Mouse (Mus musculus) heart, adult 2 months (tissue): ENCODE measurements around the gene Dtx3l. TPM values are rescaled to one million over a fixed set of nuclear protein-coding genes. Genes with fewer than 3 reads are reported as not detected.

ENCODE experiments used
- DNase-seq, 2 experiments: peaks; one replicate each; pipeline ENCODE4 v3.0.0; 2021
- H3K27ac ChIP-seq: fragments of 200-600 bp; 2 replicates; pipeline ENCODE4 v1.8.1; 2022
- H3K27me3 ChIP-seq: fragments of 200-500 bp; 2 replicates; pipeline ENCODE4 v1.6.1; 2012; ENCODE audit warnings: mild to moderate bottlenecking, low read length, inconsistent platforms, mixed read lengths; ENCODE audit not compliant: control insufficient read depth, insufficient read depth
- H3K36me3 ChIP-seq: fragments of 200-500 bp; 2 replicates; pipeline ENCODE4 v1.6.1; 2012; ENCODE audit warnings: low read length, inconsistent platforms; ENCODE audit not compliant: control insufficient read depth, insufficient read depth
- H3K4me1 ChIP-seq: fragments of 200-500 bp; 2 replicates; pipeline ENCODE4 v1.6.1; 2011; ENCODE audit warnings: low read length; ENCODE audit not compliant: control insufficient read depth, insufficient read depth
- H3K4me3 ChIP-seq: fragments of 200-600 bp; 2 replicates; pipeline ENCODE4 v1.8.1; 2022
- H3K79me2 ChIP-seq: fragments of 200-500 bp; replicated peaks from 2 replicates; pipeline ENCODE4 v1.6.1; 2012; ENCODE audit warnings: mild to moderate bottlenecking, inconsistent platforms, low read length, moderate library complexity, mixed read lengths; ENCODE audit not compliant: control insufficient read depth, insufficient read depth
- H3K9ac ChIP-seq: fragments of 200-500 bp; 2 replicates; pipeline ENCODE4 v1.6.1; 2012; ENCODE audit warnings: low read depth, mild to moderate bottlenecking, control low read depth, inconsistent platforms, low read length, mixed read lengths
- CTCF ChIP-seq: fragments of 200-600 bp; IDR thresholded peaks from 2 replicates; pipeline ENCODE4 v1.8.1; 2022; ENCODE audit warnings: antibody characterized with exemption, mild to moderate bottlenecking, moderate library complexity
- EP300 ChIP-seq: fragments of 200-500 bp; IDR thresholded peaks from 2 replicates; pipeline ENCODE4 v1.6.1; 2011; ENCODE audit warnings: low read depth, low read length, control low read depth; ENCODE audit not compliant: insufficient read depth
- POLR2A ChIP-seq: fragments of 200-500 bp; IDR thresholded peaks from 2 replicates; pipeline ENCODE4 v1.6.1; 2011; ENCODE audit warnings: mild to moderate bottlenecking, low read depth, low read length, control low read depth; ENCODE audit not compliant: insufficient read depth
- WGBS: fragments of 180-500 bp; shearing (Covaris S2); methylation state at CpG from one replicate; pipeline ENCODE4 v1.1.7; 2018; 5-methylcytosine and 5-hydroxymethylcytosine counted together
- intact Hi-C: fragments of 180-260 bp; cut with DNase I; formaldehyde crosslinking; loops from one replicate; pipeline ENCODE4 v1.15.1; 2025
- long read RNA-seq: library from polyadenylated mRNA; stranded (forward); transcript quantifications from one replicate; pipeline ENCODE4 v2.0.0, GENCODE M21; 2021
- polyA plus RNA-seq: library from polyadenylated mRNA; depleted of rRNA; stranded (reverse); fragments of >200 nt; gene quantifications from 2 replicates; pipeline ENCODE4 v1.2.3, GENCODE M21; 2012; rRNA removed
- total RNA-seq, 2 experiments: library from RNA; stranded (reverse); gene quantifications; 2 replicates each; pipeline ENCODE4 v1.2.3; 2021

The Dtx3l gene
- total RNA-seq (1 to 10 TPM; 8.6 to 8.9 TPM), polyA plus RNA-seq (5.9 and 8.9 TPM in 2 replicates)
- long read RNA-seq, full-length matches to known transcripts = 5 of 5 reads
- long read RNA-seq, partial matches to known transcripts = 0 of 5 reads
- long read RNA-seq, other reads (novel, unspliced or antisense) = 0 of 5 reads

DNA sequence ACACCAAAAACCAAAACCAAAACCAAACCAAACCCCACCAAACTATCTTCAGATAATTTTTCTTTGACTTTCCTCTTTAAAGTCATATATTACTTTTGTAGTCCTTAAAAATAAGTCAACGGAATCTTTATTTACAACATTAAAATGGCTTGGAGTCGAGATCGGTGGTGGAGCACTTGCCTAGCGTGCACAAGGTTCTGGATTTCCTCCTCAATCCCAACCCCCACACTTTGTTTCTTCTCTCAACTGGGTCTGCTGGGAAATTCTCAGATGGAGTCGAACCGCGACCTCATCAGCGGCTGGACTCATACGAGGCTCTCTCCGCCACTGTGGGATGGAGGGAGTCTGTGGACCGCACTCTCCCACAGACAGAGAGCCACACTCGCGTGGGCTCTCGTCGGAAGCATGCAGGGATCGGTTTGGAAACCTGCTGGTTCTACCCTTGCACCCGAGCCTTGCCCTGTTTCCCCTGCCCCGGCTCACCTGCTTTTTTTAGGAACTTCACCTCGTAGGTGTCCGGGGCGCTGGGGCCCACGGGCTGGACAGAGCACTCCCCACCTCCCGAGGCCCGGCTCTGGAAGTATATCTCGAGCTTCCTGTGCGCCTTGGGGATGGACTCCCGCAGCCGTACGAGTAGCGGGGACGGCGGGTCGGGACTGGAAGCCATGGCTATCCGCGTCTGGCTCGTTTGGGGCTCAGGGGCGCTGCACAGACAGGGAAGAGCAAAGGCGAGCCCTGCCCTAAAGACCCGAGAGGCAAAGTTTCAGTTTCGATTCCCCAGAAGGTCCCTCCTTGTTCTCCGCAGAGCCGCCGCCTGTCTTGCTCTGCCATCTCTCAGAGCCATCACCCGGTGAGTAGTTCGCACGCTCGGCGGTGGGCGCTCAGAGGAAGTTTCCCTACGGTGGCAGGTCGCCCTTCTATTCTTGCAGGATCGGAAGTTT, at the start of gene Dtx3l, which contains the start of gene Parp9:
Dtx3l (minus strand) TSS at position 941 of the 941 bp plus-strand sequence.
Parp9 (plus strand) TSS at position 260 of the 941 bp plus-strand sequence.
- under 1% methylated on average over 52 of the region's 52 CpGs for WGBS
- peak; percentile 79 to 80 for DNase-seq
- H3K4me1 ChIP-seq = peaks cover 2% of the 10 kb centered on the region; the same call in 1 of the 2 replicates
- peaks cover 2% of the 10 kb centered on the region; the same call in 1 of the 2 replicates for H3K36me3 ChIP-seq
- H3K9ac ChIP-seq = peak within 1 kb of the TSS; percentile 83
- peak within 1 kb of the TSS; percentile 88 for H3K4me3 ChIP-seq
- H3K27me3 ChIP-seq = no peaks in the 10 kb centered on the region
- no peaks in the 10 kb centered on the region for H3K79me2 ChIP-seq
- TF ChIP-seq CTCF = no peak
- TF ChIP-seq EP300 = 0 out of 2 replicates have a peak, but pooled peaks have one; percentile 9
- peak; percentile 53 for TF ChIP-seq POLR2A
- H3K27ac ChIP-seq = peak within 1 kb of the TSS; percentile 90
- intact Hi-C loops = loop anchor here (1.0 to 5.0 kb wide), 2 partner anchors 64 to 134 kb away; partner anchors contain the start of genes Ccdc58 and Fam162a

DNA sequence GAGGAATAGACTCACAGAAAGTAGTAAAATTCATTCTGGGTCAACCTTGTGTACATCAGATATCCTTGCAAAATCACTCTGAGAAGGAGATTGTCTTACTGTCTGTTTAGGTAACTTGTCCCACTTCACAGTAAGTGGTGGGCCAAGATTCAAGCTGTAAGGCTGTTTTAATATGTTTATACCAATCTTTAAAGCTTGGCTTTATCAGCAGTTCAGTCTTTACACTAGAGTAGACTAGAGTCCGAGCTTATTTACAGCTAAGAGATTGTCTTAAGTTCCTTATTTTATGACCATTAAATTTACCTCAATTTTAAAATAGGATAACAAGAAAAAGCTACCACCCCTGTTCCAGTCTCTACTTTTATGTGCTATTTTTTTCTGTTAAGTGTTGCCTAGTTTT, 49.0 kb upstream of the Dtx3l start:
- intact Hi-C loops = no loop called here
- no peaks in the 10 kb centered on the region for H3K27me3 ChIP-seq
- no peak for DNase-seq
- TF ChIP-seq CTCF = no peak
- TF ChIP-seq POLR2A = no peak
- TF ChIP-seq EP300 = no peak
- 53% methylated on average over 1 of the region's 1 CpGs for WGBS
- H3K27ac ChIP-seq = no peak overlapping the region
- H3K36me3 ChIP-seq = peaks cover 2% of the 10 kb centered on the region
- H3K79me2 ChIP-seq = peaks cover 2% of the 10 kb centered on the region; the same call in 1 of the 2 replicates
- no peak overlapping the region for H3K9ac ChIP-seq
- H3K4me1 ChIP-seq = peaks cover 5% of the 10 kb centered on the region
- H3K4me3 ChIP-seq = no peak overlapping the region

DNA sequence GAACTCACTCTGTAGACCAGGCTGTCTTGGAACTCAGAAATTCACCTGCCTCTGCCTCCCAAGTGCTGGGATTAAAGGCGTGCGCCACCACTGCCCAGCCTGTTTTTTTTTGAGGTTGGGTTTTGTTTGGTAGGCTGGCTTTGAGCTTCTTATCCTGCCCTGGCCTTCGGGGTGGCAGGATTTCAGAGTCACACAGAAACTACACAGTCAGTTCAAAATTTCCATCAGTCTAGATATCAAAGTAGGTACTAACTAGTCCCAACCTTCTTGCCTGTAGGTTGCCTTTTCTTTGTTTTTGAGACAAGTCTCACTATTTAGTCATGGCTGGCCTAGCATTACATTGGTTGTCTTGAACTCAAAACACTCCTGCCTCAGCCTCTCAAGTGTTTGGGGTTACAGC, 45.5 kb upstream of the Dtx3l start:
- Histone ChIP-seq H3K27me3 (no peaks in the 10 kb centered on the region), H3K27ac (peak overlapping the region; percentile 96), H3K4me3 (no peak overlapping the region), H3K79me2 (peaks cover 2% of the 10 kb centered on the region; the same call in 1 of the 2 replicates), H3K4me1 (peaks cover 3% of the 10 kb centered on the region), H3K9ac (no peak overlapping the region), H3K36me3 (peaks cover 2% of the 10 kb centered on the region)
- no peak for DNase-seq
- WGBS = 18% methylated on average over 3 of the region's 3 CpGs
- intact Hi-C loops = loop anchor here (1.0 kb wide), 1 partner anchor 87 kb away; the partner anchor contains the start of genes Ccdc58 and Fam162a
- no peak for TF ChIP-seq CTCF

DNA sequence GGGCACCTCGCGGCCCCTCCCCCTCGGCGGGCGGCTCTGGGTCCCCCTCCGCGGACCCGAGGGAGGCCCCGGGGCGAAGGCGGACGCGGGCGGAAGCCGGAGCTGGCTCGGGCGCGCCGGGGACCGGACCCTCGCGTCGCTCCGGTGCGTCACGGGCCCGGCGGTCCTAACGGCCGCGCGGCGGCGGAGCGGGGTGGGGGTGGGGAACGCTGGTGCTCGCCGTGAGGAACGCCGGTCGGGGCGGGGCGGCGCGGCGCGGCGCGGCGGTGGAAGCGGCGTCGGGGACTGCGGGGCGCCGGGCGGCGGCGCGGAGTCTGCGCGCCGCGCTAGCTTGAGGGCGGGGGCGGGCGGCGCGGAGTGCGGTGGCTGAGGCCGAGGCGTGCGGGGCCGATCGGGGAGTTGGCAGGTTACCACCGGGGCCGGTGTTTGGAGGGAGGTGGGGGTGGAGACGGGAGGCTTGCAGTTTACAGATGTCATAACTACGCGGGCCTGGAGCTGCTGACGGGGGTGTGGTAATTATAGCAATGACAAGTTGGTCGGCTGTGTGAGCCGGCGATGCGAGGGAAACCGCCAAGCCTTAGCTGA, 44.7 kb upstream of the Dtx3l start:
- Histone ChIP-seq H3K27ac (peak overlapping the region; percentile 96), H3K4me1 (peaks cover 3% of the 10 kb centered on the region), H3K4me3 (peak overlapping the region; percentile 87), H3K79me2 (peaks cover 2% of the 10 kb centered on the region; the same call in 1 of the 2 replicates), H3K27me3 (no peaks in the 10 kb centered on the region), H3K9ac (peak overlapping the region; percentile 93), H3K36me3 (peaks cover 2% of the 10 kb centered on the region)
- peak; percentile 75 to 81 for DNase-seq
- intact Hi-C loops = loop anchor here (1.0 to 2.0 kb wide), 2 partner anchors 57 to 88 kb away; partner anchors contain the start of genes Ccdc58, Fam162a and Wdr5b
- 0 out of 2 replicates have a peak, but pooled peaks have one; percentile 42 for TF ChIP-seq EP300
- no peak for TF ChIP-seq POLR2A
- WGBS = under 1% methylated on average over 51 of the region's 86 CpGs

DNA sequence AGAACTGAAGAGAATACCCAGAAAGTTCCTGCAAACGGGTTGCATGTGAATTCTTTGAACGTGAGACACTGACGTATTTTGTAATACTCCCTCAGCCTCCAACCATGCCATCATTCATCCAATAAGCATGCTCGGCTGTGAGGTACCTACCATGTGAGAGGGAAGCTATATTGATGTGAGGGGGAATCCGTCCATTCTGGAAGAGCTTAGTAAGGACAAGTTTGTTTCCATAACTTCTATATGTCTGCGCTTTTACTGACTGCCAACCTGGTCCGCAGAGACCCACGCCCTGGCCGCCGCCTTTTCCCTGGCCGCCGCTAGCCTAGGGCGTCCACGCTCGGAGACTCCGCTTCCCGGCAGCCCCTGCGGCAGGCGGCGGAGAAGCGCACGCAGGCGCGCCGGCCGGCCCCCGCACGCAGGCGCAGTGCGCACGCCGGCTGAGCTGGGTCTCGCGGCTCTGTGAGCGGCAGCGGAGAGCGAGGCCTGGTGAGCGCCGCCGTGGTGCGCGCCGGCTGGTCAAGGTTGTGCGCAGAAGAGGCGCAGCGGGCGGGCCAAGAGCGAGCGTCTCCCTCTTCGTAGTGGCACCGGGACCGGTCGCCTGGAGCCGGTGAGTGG, 44.1 kb upstream of the Dtx3l start:
- Histone ChIP-seq H3K79me2 (peaks cover 2% of the 10 kb centered on the region; the same call in 1 of the 2 replicates), H3K4me1 (peaks cover 3% of the 10 kb centered on the region), H3K4me3 (peak overlapping the region; percentile 87), H3K27ac (peak overlapping the region; percentile 96), H3K9ac (peak overlapping the region; percentile 93), H3K36me3 (peaks cover 2% of the 10 kb centered on the region), H3K27me3 (no peaks in the 10 kb centered on the region)
- DNase-seq = peak; percentile 97
- under 1% methylated on average over 52 of the region's 54 CpGs for WGBS
- TF ChIP-seq EP300 = no peak
- TF ChIP-seq CTCF = no peak
- TF ChIP-seq POLR2A = peak; percentile 73
- intact Hi-C loops = loop anchor here (2.0 kb wide), 1 partner anchor 58 kb away; the partner anchor contains the start of gene Wdr5b
